Mouse (Mus musculus) midbrain, embryonic 16.5 days (tissue): ENCODE data around the gene Hoxc10. TPM values are rescaled to one million over a fixed set of nuclear protein-coding genes. Genes with fewer than 3 reads are reported as not detected.

Experiments
- ATAC-seq: fragments of 200-750 bp; cut with Nextera tagmentation; 2 replicates; pipeline ENCODE4 v1.8.0; 2017; ENCODE audit warnings: moderate TSS enrichment
- H3K27ac ChIP-seq: fragments of 300-500 bp; sonication (generic); 2 replicates; pipeline ENCODE4 v1.5.1; 2014; ENCODE audit warnings: mild to moderate bottlenecking, low read length, mixed read lengths
- H3K27me3 ChIP-seq: fragments of 300-500 bp; sonication (generic); 2 replicates; pipeline ENCODE4 v1.6.1; 2014; ENCODE audit warnings: low read depth, low read length, mixed read lengths; ENCODE audit not compliant: control insufficient read depth, insufficient read depth
- H3K36me3 ChIP-seq: fragments of 300-500 bp; sonication (generic); 2 replicates; pipeline ENCODE4 v1.6.1; 2014; ENCODE audit warnings: mild to moderate bottlenecking, low read length, moderate library complexity, mixed read lengths; ENCODE audit not compliant: control insufficient read depth, insufficient read depth
- H3K4me1 ChIP-seq: fragments of 300-500 bp; sonication (generic); 2 replicates; pipeline ENCODE4 v1.6.1; 2014; ENCODE audit warnings: mild to moderate bottlenecking, low read length, mixed read lengths; ENCODE audit not compliant: control insufficient read depth, insufficient read depth
- H3K4me2 ChIP-seq: fragments of 300-500 bp; sonication (generic); 2 replicates; pipeline ENCODE4 v1.6.1; 2014; ENCODE audit warnings: mild to moderate bottlenecking, low read length, mixed read lengths
- H3K4me3 ChIP-seq: fragments of 300-500 bp; sonication (generic); 2 replicates; pipeline ENCODE4 v1.5.1; 2014; ENCODE audit warnings: low read depth, mild to moderate bottlenecking, low read length, moderate library complexity, mixed read lengths
- H3K9ac ChIP-seq: fragments of 300-500 bp; sonication (generic); 2 replicates; pipeline ENCODE4 v1.6.1; 2014; ENCODE audit warnings: low read depth, low read length, mixed read lengths
- H3K9me3 ChIP-seq: fragments of 300-500 bp; sonication (generic); replicated peaks from 2 replicates; pipeline ENCODE4 v1.6.1; 2014; ENCODE audit warnings: mild to moderate bottlenecking, low read length, mixed read lengths; ENCODE audit not compliant: control insufficient read depth, poor library complexity, severe bottlenecking
- WGBS: fragments of 180-500 bp; shearing (Covaris S2); extraction: QIAGEN DNeasy Blood & Tissue Kit; methylation state at CpG from one replicate; pipeline ENCODE4 v1.1.7; 2014; 5-methylcytosine and 5-hydroxymethylcytosine counted together
- polyA plus RNA-seq: library from polyadenylated mRNA; unstranded; fragments of >200 nt; fragmentation: Nextera tagmentation; extraction: Ambion mirVana; gene quantifications from 2 replicates; pipeline ENCODE4 v1.2.1, GENCODE M21; 2015

Hoxc10 gene
- polyA plus RNA-seq, 1 experiment from 2014 or later: not detected

DNA sequence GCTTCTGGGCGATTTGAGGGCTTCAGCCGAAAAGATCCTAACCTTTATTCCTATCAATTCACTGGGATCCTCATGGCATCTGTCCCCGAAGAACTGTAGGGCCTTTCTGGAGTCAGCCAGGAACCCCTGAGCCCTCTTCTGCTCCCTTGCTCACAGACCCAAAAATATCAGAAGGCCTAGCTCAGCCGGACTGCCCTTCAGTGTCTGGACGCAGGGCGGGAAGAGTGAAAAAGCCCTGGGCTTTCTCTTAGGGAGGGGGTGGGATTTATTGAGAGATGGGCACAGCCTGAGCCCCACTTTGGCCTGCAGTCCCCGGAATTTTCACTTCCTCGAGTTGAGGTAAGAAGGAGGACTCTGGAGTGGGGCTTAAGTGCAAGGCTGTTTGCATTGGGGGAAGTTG lies 3.3 kb upstream of the Hoxc10 start:
- no peak overlapping the region for H3K4me3 ChIP-seq
- no peak overlapping the region for H3K4me2 ChIP-seq
- no peaks in the 10 kb centered on the region for H3K36me3 ChIP-seq
- H3K27ac ChIP-seq: no peak overlapping the region
- H3K9me3 ChIP-seq: no peaks in the 10 kb centered on the region
- ATAC-seq: no peak
- peaks cover 87% of the 10 kb centered on the region for H3K27me3 ChIP-seq
- no peak overlapping the region for H3K9ac ChIP-seq
- 1% methylated on average over 8 of the region's 8 CpGs for WGBS
- H3K4me1 ChIP-seq: peaks cover 3% of the 10 kb centered on the region; the same call in 1 of the 2 replicates

DNA sequence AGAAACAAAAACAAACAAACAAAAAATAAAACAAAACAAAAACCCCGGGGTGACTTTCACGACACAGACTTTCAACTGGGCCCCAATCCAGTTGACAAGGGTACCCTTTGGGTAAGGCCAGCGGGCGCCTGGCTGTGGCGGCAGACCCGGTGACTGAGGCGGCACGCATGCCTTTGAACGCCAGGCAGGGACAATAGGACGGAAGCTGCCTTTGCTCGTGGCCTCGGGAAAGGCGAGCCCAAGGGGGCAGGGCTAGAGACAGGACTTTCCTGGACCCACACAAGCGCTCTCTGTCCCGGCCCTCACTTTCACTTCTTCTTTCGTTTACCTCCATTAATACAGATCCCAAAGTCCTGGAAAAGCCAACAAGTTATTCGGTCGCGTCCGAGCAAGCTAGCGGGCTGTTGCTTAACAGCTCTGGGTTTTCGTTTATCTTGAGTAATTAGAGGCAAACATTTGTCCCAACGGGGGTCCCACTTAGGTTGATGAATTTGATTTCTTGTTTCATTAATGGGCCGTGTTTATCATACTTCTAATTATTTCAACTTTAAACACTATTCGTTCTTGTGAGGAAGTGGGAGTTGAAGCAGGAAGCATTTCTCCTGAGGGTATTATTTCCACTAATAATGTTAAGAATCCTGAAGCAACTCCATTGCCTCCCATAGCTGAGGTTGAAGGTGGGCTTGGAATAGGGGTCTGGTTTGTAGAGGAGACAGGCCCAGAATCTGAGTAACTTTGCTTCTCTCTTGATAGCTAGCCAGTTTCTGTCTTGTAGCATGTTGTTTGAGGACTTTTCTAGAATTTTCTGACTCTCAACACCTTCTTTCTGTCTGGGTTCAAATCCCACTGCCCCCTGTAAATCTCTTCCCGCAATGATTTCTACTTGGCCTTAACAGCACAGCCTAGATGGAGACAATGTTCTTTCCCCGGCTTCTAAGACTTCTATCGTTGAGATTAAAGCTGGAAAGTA lies 2.6 kb upstream of the Hoxc10 start:
- 2% methylated on average over 28 of the region's 28 CpGs for whole genome bisulfite sequencing
- peaks cover 3% of the 10 kb centered on the region; the same call in 1 of the 2 replicates for H3K4me1 ChIP-seq
- H3K4me3 ChIP-seq: no peak overlapping the region
- H3K9ac ChIP-seq: no peak overlapping the region
- H3K27me3 ChIP-seq: peaks cover 87% of the 10 kb centered on the region
- no peak for ATAC-seq
- no peak overlapping the region for H3K4me2 ChIP-seq
- no peak overlapping the region for H3K27ac ChIP-seq
- no peaks in the 10 kb centered on the region for H3K36me3 ChIP-seq
- no peaks in the 10 kb centered on the region for H3K9me3 ChIP-seq

DNA sequence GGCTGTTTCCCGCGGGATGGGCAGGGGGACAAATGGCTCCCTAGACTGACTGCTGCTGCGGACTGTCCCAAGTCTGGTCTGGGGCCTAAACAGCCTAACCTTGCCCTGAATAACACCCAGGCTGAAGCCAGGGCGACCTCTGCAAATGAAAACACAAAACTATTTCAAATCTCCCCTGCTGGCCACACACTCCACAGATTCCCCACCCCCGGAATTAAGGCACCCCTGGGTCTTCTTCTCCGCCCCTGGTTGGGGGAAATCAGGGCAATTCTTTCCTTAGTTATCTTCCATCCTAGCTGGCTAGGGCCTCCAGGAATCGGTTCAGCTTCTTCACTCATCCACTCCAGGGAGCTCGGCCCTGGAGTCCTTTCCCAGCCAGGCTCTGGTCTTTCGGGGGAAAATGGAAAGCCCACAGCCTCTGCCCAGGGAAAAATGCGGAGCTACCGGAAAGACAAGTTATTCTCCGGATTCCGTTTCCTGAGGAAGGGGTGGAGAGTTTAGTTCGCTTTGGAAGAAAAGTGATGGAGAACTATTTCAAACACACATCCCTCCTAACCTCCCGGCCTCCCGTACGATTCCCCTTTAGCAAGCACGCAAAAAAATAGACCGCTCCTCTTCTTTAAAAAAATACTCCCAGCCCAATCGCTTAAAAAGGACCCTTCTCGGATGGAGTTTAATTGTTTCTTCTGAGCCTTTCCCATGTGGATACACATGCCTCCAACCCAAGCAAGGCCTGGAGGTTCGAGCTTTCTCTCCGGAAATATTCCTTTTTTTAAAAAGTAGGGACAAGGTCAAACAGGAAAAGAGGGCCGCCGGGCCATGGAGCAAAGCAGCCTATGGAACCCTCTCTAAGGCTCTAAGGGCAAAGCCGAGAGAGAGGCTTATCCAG lies 1.3 kb upstream of the Hoxc10 start:
- Histone ChIP-seq H3K4me2 (no peak overlapping the region), H3K4me3 (no peak overlapping the region), H3K27ac (no peak overlapping the region), H3K27me3 (peaks cover 90% of the 10 kb centered on the region), H3K9ac (no peak overlapping the region), H3K9me3 (no peaks in the 10 kb centered on the region), H3K4me1 (peaks cover 3% of the 10 kb centered on the region; the same call in 1 of the 2 replicates), H3K36me3 (no peaks in the 10 kb centered on the region)
- no peak for ATAC-seq
- WGBS: 3% methylated on average over 26 of the region's 26 CpGs

DNA sequence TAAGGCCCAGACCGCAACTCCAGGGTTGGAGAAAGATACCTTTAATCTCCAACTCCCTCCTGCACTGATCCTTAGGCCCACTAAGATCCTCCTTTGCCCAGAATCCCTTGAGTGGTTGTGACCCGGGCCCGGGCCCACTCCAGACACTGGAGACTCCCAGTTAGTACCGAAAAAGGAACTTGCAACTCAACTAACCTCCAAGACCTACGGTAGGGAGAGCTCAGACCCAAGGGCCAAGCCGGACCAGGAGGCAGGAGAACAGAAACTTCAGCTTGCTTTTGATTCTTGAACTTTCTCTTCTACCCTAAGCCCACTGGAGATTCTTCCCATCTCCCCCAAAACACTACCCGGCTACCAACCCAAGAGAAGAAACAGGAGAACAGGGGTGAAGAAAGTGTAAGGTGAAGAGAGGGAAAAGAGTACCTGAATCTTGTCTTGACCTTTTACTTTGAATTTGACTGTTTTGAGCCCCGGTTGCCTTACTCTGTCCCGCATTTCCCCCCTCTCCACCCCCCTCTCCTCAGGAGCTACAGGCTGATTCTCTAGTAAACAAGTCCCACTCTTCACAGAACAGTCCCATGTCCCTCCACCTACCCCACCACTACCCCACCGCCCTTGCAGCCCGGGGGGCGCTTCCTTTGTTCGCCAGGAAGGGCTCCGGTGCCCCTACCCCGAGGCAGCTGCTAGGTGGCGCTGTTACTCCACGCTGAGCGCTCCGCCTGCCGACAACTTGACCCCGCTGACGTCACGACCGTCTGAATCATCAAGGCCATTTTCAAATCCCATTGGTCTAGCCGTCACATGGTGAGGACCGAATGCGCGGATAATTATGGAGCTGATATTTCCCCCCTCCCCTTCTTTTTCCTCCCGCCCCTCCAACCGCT lies 462 bp upstream of the Hoxc10 start:
- no peak overlapping the region for H3K9ac ChIP-seq
- H3K4me3 ChIP-seq: no peak overlapping the region
- peaks cover 91% of the 10 kb centered on the region for H3K27me3 ChIP-seq
- H3K4me2 ChIP-seq: no peak overlapping the region
- WGBS: 3% methylated on average over 30 of the region's 30 CpGs
- no peaks in the 10 kb centered on the region for H3K9me3 ChIP-seq
- no peaks in the 10 kb centered on the region for H3K36me3 ChIP-seq
- H3K27ac ChIP-seq: no peak overlapping the region
- no peak for ATAC-seq
- H3K4me1 ChIP-seq: peaks cover 3% of the 10 kb centered on the region; the same call in 1 of the 2 replicates

- H3K27me3 ChIP-seq: peaks cover 91% of the 10 kb centered on the region
- H3K9me3 ChIP-seq: no peaks in the 10 kb centered on the region
- no peak within 1 kb of the TSS for H3K27ac ChIP-seq
- no peak within 1 kb of the TSS for H3K9ac ChIP-seq
- H3K4me1 ChIP-seq: peaks cover 3% of the 10 kb centered on the region; the same call in 1 of the 2 replicates
- no peak within 1 kb of the TSS for H3K4me3 ChIP-seq
- WGBS: 4% methylated on average over 12 of the region's 12 CpGs
- no peak within 1 kb of the TSS for H3K4me2 ChIP-seq
- no peaks in the 10 kb centered on the region for H3K36me3 ChIP-seq
- ATAC-seq: no peak
These were observed 615 bp downstream of the Hoxc10 start, which contains the start of gene Hoxc5 for GRCm38 (mm10) chr15:102967312-102967510. Gene Hoxc5, plus strand, starts transcription at chr15:102967443.

DNA sequence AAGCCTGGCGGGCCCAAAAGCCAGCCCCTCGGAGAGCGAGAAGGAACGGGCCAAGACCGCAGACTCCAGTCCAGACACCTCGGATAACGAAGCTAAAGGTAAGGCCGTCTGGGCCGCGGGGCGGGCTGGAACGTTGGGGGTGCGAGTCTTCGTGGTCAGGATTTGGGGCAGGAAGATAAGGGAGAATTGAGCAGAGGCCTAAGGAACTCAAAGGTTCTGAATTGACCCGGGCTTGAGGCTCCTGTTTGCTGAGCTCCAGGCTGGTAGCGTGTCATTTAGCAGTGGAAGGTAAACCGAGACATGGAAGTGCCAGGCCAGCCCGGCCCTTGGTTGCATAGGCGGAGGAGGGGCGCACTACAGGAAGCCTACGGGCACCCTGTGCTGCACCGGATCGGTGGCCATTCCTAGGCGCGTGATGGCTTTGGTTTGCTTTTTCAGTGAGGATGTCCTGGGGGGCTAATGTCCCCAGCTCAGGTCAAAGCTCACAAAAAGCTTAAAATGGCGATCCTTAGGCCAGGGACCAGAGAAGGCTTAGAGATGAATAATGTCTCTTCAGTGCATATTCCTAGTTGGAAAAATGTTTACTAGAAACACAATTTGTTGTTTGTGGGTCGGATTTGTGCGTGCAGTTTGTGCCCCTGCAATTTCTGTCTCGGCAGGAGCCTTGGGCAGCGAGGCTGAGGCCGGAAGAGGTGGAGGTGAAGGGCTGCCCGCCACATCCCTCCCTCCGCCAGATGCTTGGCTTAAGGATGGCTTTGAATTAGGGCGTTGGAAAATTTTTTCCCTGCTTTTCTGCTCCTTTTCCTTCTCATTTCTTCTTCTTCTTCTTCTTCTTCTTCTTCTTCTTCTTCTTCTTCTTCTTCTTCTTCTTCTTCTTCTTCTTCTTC lies 1.2 kb downstream of the Hoxc10 start:
- no peak overlapping the region for H3K27ac ChIP-seq
- H3K4me1 ChIP-seq: peaks cover 3% of the 10 kb centered on the region; the same call in 1 of the 2 replicates
- H3K9ac ChIP-seq: no peak overlapping the region
- peaks cover 91% of the 10 kb centered on the region for H3K27me3 ChIP-seq
- no peak for ATAC-seq
- no peaks in the 10 kb centered on the region for H3K36me3 ChIP-seq
- no peak overlapping the region for H3K4me2 ChIP-seq
- no peaks in the 10 kb centered on the region for H3K9me3 ChIP-seq
- WGBS: 3% methylated on average over 34 of the region's 34 CpGs
- no peak overlapping the region for H3K4me3 ChIP-seq

GRCm38 (mm10) chr15:102969296-102969695 lies 2.7 kb downstream of the Hoxc10 start:
- Histone ChIP-seq H3K9ac (no peak overlapping the region), H3K9me3 (no peaks in the 10 kb centered on the region), H3K27me3 (peaks cover 94% of the 10 kb centered on the region), H3K27ac (no peak overlapping the region), H3K4me3 (no peak overlapping the region), H3K36me3 (no peaks in the 10 kb centered on the region), H3K4me2 (no peak overlapping the region), H3K4me1 (peaks cover 3% of the 10 kb centered on the region; the same call in 1 of the 2 replicates)
- ATAC-seq: no peak
- WGBS: 25% methylated on average over 1 of the region's 1 CpGs

- Histone ChIP-seq H3K27ac (no peak overlapping the region), H3K36me3 (no peaks in the 10 kb centered on the region), H3K9me3 (no peaks in the 10 kb centered on the region), H3K4me3 (no peak overlapping the region), H3K9ac (no peak overlapping the region), H3K4me2 (no peak overlapping the region), H3K27me3 (peaks cover 93% of the 10 kb centered on the region), H3K4me1 (peaks cover 3% of the 10 kb centered on the region; the same call in 1 of the 2 replicates)
- no peak for ATAC-seq
- under 1% methylated on average over 12 of the region's 12 CpGs for WGBS
These were observed 4.1 kb downstream of the Hoxc10 start for GRCm38 (mm10) chr15:102970740-102971139.
